Mouse (Mus musculus): ENCODE results near the gene Dlg2. TPM values are rescaled to one million over a fixed set of nuclear protein-coding genes. Genes with fewer than 3 reads are reported as not detected.

Gene Dlg2
- total RNA-seq, 1 experiment from 2014 or later = 2.2 TPM

- no peak for ATAC-seq (ENCODE audit: extremely low read depth, insufficient number of reproducible peaks, low FRiP score, poor library complexity, severe bottlenecking)
These were observed 35.8 kb downstream of the Dlg2 start for GRCm38 (mm10) chr7:90512293-90512692.

- ATAC-seq (ENCODE audit: extremely low read depth, insufficient number of reproducible peaks, low FRiP score, poor library complexity, severe bottlenecking) = no peak
These were observed 63.3 kb downstream of the Dlg2 start for GRCm38 (mm10) chr7:90539481-90540402.

- ATAC-seq (ENCODE audit: extremely low read depth, insufficient number of reproducible peaks, low FRiP score, poor library complexity, severe bottlenecking) = no peak
These were observed 64.4 kb downstream of the Dlg2 start for GRCm38 (mm10) chr7:90540811-90541323.

- no peak for ATAC-seq (ENCODE audit: extremely low read depth, insufficient number of reproducible peaks, low FRiP score, poor library complexity, severe bottlenecking)
These were observed 76.9 kb downstream of the Dlg2 start for GRCm38 (mm10) chr7:90553399-90553798.

- no peak for ATAC-seq (ENCODE audit: extremely low read depth, insufficient number of reproducible peaks, low FRiP score, poor library complexity, severe bottlenecking)
These were observed 77.9 kb downstream of the Dlg2 start for GRCm38 (mm10) chr7:90554421-90554820.

- ATAC-seq (ENCODE audit: extremely low read depth, insufficient number of reproducible peaks, low FRiP score, poor library complexity, severe bottlenecking) = no peak
These were observed 92.7 kb downstream of the Dlg2 start for GRCm38 (mm10) chr7:90569130-90569529.

GRCm38 (mm10) chr7:90587795-90588194 is 111.3 kb downstream of the Dlg2 start:
- ATAC-seq (ENCODE audit: extremely low read depth, insufficient number of reproducible peaks, low FRiP score, poor library complexity, severe bottlenecking) = no peak

- no peak for ATAC-seq (ENCODE audit: extremely low read depth, insufficient number of reproducible peaks, low FRiP score, poor library complexity, severe bottlenecking)
These were observed 111.8 kb downstream of the Dlg2 start for GRCm38 (mm10) chr7:90588318-90588717.

- ATAC-seq (ENCODE audit: extremely low read depth, insufficient number of reproducible peaks, low FRiP score, poor library complexity, severe bottlenecking) = no peak
These were observed 133.3 kb downstream of the Dlg2 start for GRCm38 (mm10) chr7:90609764-90610163.

GRCm38 (mm10) chr7:90630546-90630945 is 154.1 kb downstream of the Dlg2 start:
- ATAC-seq (ENCODE audit: extremely low read depth, insufficient number of reproducible peaks, low FRiP score, poor library complexity, severe bottlenecking) = no peak

GRCm38 (mm10) chr7:90649512-90649911 is 173.0 kb downstream of the Dlg2 start:
- no peak for ATAC-seq (ENCODE audit: extremely low read depth, insufficient number of reproducible peaks, low FRiP score, poor library complexity, severe bottlenecking)

- no peak for ATAC-seq (ENCODE audit: extremely low read depth, insufficient number of reproducible peaks, low FRiP score, poor library complexity, severe bottlenecking)
These were observed 174.7 kb downstream of the Dlg2 start for GRCm38 (mm10) chr7:90651128-90651527.

- no peak for ATAC-seq (ENCODE audit: extremely low read depth, insufficient number of reproducible peaks, low FRiP score, poor library complexity, severe bottlenecking)
These were observed 175.1 kb downstream of the Dlg2 start for GRCm38 (mm10) chr7:90651611-90652010.

- no peak for ATAC-seq (ENCODE audit: extremely low read depth, insufficient number of reproducible peaks, low FRiP score, poor library complexity, severe bottlenecking)
These were observed 182.1 kb downstream of the Dlg2 start for GRCm38 (mm10) chr7:90658593-90658992.

- ATAC-seq (ENCODE audit: extremely low read depth, insufficient number of reproducible peaks, low FRiP score, poor library complexity, severe bottlenecking) = no peak
These were observed 217.6 kb downstream of the Dlg2 start for GRCm38 (mm10) chr7:90694050-90694449.

- no peak for ATAC-seq (ENCODE audit: extremely low read depth, insufficient number of reproducible peaks, low FRiP score, poor library complexity, severe bottlenecking)
These were observed 219.9 kb downstream of the Dlg2 start for GRCm38 (mm10) chr7:90696181-90696950.

GRCm38 (mm10) chr7:90703163-90703852 is 226.8 kb downstream of the Dlg2 start:
- no peak for ATAC-seq (ENCODE audit: extremely low read depth, insufficient number of reproducible peaks, low FRiP score, poor library complexity, severe bottlenecking)

GRCm38 (mm10) chr7:90703951-90704350 is 227.5 kb downstream of the Dlg2 start:
- ATAC-seq (ENCODE audit: extremely low read depth, insufficient number of reproducible peaks, low FRiP score, poor library complexity, severe bottlenecking) = no peak

- no peak for ATAC-seq (ENCODE audit: extremely low read depth, insufficient number of reproducible peaks, low FRiP score, poor library complexity, severe bottlenecking)
These were observed 257.6 kb downstream of the Dlg2 start for GRCm38 (mm10) chr7:90734086-90734485.

Data from neutrophil, adult 5-6 weeks (primary cell).